Mouse (Mus musculus) C2C12 (cell line): ENCODE measurements at regions not wholly inside any gene's neighbourhood (a gene's known extent, or its start where the extent isn't known, plus 50 kb on each side); places are given as distances from the start of the nearest gene placed in this dataset.

ENCODE experiments used
- CTCF ChIP-seq: IDR thresholded peaks from one replicate; pipeline ENCODE4 v1.5.1; 2011; ENCODE audit not compliant: control insufficient read depth, insufficient read depth, insufficient read length
- FOSL1 ChIP-seq: IDR thresholded peaks from one replicate; pipeline ENCODE4 v1.8.0; 2011; ENCODE audit warnings: mild to moderate bottlenecking, low read length; ENCODE audit not compliant: poor library complexity, insufficient read depth, severe bottlenecking
- MAX ChIP-seq: IDR thresholded peaks from one replicate; pipeline ENCODE4 v1.6.1; 2011; ENCODE audit warnings: mild to moderate bottlenecking, control low read depth
- MYOD1 ChIP-seq: IDR thresholded peaks from one replicate; pipeline ENCODE4 v1.6.1; 2011; ENCODE audit warnings: low read depth; ENCODE audit not compliant: control insufficient read depth, insufficient read length
- USF1 ChIP-seq: IDR thresholded peaks from one replicate; pipeline ENCODE4 v1.6.1; 2011; ENCODE audit warnings: low read depth, mild to moderate bottlenecking, control low read depth, moderate library complexity

DNA sequence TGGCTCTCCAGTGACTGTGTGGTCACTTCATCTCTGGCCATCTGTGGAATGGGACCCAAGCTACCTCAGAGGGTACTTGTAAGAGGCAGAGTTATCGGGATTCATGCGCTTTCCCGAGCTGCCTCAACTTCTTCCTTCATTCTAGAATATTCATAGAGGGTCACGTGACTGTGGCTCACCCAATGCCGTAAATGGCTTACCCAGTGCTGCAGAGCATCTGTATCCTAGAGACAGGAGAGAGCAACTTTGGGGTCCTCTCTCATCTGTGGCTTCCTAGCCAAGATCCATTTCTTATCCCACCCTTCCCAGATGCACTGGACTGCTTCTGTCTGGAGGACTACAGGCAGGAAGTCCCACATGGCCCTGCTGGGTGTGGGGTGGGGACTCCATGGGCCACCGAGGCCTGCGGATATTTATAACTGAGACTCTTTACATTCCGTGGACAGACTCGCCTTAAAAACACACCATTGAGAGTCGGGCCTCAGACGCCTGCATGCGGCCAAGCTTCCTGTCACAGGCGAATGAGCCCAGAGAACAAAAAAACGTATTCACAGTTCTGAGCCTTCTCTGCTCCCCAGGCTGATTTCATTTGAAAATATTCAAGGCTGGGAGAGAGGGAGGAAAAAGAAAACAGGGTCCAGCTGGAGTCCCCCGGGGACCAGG, 138.3 kb upstream of the Haao start:
- TF ChIP-seq CTCF, result no peak
- no peak for TF ChIP-seq MAX
- no peak for TF ChIP-seq USF1
- no peak for TF ChIP-seq MYOD1
- no peak for TF ChIP-seq FOSL1
